Mouse (Mus musculus): ENCODE measurements at regions not wholly inside any gene's neighbourhood (a gene's known extent, or its start where the extent isn't known, plus 50 kb on each side); places are given as distances from the start of the nearest gene placed in this dataset.

GRCm38 (mm10) chr10:69045275-69045674 lies 106.0 kb upstream of the Rhobtb1 start:
- no peak for DNase-seq

GRCm38 (mm10) chr10:69046008-69046555 lies 105.2 kb upstream of the Rhobtb1 start:
- DNase-seq, result peak in 1 of 2 experiments; percentile 20

- DNase-seq, result no peak
Measured at GRCm38 (mm10) chr10:69078008-69078407, 73.2 kb upstream of the Rhobtb1 start.

- no peak for DNase-seq
Measured at GRCm38 (mm10) chr10:69086184-69086583, 65.0 kb upstream of the Rhobtb1 start.

- DNase-seq, result no peak
Measured at GRCm38 (mm10) chr10:69091872-69092271, 59.4 kb upstream of the Rhobtb1 start.

GRCm38 (mm10) chr10:69100021-69100420 lies 51.2 kb upstream of the Rhobtb1 start:
- no peak for DNase-seq

- DNase-seq, result peak in 1 of 2 experiments; percentile 35
Measured at GRCm38 (mm10) chr10:69100742-69101141, 50.5 kb upstream of the Rhobtb1 start.
